Mouse (Mus musculus) cerebellum, adult 18-20 months (tissue): ENCODE measurements around the gene Pcsk4.

Experiments
- DNase-seq, 2 experiments: peaks; one replicate each; pipeline ENCODE4 v3.0.0; 2021

Pcsk4 gene

DNA sequence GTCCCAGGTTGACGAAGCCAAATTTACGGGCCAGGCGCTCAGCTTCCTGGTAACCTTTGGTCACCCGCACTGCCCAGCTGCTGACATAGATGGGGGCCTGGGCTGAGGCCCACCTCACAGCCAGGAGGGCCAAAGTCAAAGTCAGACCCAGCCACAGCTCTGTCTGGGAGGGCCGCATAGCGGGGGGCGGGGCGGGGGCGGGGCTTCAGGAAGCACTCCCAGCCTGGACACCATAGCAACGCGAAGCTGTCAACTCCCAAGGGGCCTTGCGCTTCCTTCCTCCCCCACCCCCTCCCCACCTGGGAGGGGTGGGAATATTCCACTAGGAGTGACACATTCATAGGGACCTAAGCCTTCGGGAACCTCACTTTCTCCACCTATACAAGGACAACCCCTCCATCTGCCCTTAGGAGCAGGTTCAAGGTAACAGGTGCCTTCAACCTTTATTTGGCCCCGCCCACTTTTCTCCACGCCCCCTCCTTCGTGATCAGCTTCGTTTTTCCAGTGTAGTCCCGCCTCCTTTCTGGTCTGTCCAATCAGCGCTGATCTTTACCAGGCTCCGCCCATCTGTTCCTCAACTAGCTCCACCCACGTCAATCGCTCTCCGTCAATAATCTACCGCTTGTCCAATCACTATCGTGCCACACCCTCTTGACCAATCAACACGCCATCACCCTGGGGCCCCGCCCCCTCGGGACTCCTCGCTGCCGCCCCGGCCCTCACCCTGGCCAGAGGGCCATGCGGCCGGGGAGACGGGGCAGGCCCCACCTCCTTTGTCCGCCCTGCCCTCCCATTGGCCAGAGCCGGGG is at the start of gene Pcsk4, which contains the start of gene Reep6:
Gene Pcsk4, minus strand, starts transcription at position 226 of the 809 bp plus-strand sequence.
Gene Reep6, plus strand, starts transcription at position 681 of the 809 bp plus-strand sequence.
- DNase-seq: peak; percentile 92 to 96

DNA sequence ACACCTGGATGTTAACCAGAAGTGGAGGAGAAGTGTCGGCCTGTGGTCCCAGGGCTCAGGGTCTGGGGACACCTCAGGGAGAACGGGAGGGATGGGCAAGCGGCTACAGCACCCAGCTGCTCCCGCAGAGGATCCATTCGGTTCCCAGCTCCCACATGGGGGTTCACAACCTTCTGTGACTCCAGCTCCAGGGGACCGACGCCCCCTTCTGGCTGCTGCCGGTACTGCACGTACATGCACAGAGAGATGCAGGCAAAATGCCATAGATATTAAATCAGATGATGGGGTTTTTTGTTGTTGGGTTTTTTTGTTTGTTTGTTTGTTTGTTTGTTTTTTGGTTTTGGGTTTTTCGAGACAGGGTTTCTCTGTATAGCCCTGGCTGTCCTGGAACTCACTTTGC is 48.4 kb upstream of the Pcsk4 start:
- DNase-seq: no peak

DNA sequence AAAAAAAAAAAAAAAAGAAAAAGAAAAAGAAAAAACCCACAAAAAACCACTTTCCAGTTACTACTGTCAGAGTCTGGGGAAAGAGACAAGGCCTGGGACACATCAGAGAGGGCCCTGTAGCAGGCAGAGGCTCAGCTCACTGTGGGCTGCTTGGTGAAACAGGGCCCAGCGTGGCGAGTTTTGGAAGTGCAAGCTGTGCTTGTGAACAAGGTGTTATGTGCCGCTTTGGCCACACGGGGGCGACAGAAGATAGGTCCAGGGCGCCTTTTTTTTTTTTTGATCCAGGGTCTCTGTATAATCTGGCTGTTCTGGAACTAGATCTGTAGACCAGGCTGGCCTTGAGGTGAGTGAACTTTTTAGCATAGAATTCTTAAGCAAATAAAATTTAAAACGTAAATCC is 46.9 kb upstream of the Pcsk4 start:
- peak; percentile 92 to 93 for DNase-seq

DNA sequence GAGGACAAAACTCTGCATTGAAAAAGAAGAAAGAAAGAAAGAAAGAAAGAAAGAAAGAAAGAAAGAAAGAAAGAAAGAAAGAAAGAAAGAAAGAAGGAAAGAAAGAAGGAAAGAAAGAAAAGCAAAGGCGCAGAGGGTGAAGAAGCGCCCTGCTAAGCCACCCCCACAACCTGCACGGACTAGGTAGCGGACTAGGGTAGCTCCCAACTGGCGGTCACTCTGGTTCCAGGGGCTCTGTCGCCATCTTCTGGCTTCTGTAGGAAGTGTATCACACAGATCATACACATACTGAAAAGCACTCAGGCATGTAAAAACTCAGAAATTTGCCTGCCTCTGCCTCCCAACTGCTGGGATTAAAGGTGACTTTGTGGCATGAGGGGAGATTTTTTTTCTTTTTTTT is 44.8 kb upstream of the Pcsk4 start:
- peak; percentile 90 for DNase-seq

DNA sequence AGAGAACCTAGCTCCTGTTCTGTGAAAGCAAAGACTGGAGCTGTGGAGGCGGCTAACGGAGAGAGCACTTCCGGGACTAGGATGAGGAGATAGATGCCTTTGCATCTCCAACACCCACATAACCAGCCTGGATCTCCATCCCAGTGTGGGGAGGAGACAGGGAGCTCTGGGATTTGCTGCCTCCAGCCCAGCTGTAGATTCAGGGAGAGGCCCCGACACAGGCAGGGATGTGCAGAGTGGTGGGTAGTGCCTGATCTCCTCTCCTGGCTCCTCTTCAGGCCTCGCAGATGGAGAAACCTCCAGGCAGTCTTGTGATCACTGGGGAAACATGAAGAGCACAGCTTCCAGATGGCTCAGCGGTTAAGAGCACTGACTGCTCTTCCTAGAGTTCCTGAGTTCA is 43.4 kb upstream of the Pcsk4 start:
- DNase-seq: no peak

DNA sequence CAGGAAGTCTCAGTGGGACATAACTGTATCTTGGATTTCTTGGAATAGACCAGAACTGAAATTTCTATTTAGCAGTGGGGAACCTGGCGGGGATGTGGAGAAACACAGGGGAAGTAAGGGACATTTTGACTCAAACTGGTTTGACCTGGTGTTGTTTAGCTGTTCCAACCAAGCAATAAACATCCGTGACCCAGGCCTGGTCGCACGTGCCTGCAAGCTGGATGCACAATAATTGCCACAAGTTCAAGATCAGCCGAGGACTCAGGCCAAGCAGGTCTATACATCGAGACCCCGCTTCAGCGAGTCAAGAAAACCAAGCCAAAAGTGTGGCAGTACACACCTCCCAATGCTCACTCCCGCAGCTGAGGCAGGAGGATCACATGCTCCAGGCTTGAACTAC is 42.7 kb upstream of the Pcsk4 start:
- no peak for DNase-seq

DNA sequence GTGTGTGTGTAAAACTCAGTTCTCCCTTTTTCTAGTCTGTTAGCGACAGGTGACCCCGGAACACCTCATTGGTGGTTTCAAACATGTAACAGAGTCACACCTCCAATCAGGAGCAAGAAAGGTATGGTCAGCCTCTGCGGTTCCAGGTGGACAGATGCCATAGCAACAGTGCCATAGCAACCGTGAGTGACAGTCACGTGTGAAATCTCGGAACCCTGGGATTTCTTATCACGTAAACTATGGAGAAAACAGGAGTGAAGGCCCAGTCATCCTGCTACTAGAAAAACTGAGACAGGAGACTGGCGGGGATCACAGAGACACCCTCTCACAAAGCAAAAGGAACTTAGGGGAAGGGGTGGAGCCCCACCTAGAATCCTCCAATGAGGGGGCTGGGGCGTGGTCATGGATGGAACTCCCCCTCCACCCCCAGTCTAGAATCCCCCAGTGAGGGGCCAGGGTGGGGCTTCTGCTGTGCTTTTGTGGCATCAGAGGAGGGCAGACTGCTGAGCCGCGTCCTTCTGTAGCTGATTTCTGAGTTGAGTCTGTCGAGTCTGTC is 42.2 kb upstream of the Pcsk4 start:
- DNase-seq: peak; percentile 62 to 79

DNA sequence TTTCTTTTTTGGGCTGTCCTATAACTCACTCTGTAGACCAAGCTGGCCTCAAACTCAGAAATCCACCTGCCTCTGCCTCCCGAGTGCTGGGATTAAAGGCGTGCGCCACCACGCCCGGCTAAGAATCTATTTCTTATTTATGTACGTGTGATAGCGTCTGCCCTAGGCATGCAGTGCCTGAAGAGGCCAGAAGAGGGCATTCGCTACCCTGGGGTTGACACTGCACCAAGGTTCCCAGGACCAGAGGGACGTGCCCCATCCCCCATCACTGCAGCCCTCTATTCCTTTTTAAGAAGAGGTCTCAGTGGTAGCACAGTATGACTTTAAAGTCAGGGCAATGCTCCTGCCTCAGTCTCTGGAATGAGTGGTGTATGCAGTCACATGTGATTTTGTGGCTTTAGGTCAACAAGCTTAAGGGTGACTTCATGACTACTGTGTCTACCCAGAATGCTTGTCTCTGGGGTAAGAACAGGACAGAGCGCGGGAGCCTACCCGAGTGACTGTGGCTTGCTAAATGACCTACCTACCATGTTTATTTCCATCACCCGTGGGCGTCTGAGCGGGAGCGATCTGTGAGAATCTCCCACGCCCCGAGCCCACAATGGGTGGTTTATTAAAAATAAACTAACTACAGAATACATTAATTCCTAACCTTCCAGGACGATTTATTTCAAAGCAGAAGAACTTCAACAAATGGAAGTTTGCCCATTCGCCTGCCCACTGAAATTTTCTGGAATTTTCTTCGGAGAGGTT is 40.9 kb upstream of the Pcsk4 start:
- DNase-seq: no peak

DNA sequence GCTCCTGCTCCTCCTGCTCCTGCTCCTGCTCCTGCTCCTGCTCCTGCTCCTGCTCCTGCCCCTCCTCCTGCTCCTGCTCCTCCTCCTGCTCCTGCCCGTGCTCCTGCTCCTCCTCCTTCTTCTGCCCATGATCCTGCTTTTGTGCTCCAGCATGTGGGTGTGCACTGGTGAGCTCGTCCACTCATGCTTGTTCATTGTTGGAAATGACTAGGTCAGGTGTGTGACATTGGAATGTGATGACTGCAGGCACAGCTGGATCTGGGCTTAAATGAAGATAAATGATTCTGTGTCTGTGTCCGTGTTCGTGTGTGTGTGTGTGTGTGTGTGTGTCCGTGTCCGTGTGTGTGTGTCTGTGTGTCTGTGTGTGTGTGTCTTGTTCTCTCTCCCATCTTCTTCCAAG is 39.1 kb upstream of the Pcsk4 start:
- no peak for DNase-seq

DNA sequence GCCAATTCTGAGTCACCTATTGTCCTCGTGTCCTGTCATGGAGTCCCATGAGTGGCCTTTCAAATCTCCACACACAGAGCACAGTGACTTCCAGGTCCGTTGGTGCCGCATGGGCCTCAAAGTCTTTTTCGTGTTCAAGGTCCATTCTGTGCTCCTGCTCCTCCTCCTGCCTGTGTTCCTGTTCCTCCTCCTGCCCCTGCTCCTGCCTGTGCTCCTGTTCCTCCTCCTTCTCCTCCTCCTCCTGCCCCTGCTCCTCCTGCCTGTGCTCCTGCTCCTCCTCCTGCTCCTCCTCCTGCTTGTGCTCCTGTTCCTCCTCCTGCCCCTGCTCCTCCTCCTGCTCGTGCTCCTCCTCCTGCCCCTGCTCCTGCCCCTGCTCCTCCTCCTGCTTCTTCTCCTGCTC is 38.7 kb upstream of the Pcsk4 start:
- no peak for DNase-seq

DNA sequence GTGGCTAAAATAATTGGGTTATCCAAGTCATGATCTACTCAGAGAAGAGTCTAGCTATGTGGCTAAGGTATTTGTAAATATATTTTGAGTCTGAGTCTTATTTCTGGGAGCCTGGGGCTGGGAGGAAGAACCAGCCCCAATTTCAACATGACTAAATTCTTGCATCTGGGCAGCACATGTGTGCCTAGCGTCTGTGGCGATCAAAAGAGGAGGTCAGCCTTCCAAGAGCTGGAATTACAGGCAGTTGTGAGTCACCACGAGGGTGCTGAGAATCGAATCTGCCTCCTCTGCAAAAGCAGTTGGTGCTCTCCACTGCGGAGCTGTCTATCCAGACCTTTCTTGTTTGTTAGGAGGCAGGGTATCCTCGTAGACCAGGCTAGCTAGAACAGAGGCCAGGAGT is 36.4 kb upstream of the Pcsk4 start:
- no peak for DNase-seq

DNA sequence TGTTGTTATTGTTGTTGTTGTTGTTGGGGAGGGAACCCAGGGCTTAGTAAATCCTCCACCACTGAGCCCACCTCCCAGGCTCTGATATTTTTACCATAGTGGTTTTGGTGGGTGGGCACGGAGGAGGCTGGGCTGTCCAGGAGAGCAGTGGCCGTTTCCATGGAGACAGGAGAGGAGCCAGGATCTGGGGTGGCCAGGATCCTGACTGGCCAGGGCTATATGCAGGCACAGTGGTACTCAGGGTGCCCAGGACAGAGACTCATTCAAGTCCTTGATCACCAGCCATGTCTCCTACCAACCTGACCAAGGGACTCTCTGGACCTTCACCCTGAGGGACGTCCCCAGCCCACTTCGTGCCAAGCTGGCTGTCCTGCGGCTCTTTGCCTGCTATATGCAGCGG is 34.4 kb upstream of the Pcsk4 start:
- DNase-seq: no peak

DNA sequence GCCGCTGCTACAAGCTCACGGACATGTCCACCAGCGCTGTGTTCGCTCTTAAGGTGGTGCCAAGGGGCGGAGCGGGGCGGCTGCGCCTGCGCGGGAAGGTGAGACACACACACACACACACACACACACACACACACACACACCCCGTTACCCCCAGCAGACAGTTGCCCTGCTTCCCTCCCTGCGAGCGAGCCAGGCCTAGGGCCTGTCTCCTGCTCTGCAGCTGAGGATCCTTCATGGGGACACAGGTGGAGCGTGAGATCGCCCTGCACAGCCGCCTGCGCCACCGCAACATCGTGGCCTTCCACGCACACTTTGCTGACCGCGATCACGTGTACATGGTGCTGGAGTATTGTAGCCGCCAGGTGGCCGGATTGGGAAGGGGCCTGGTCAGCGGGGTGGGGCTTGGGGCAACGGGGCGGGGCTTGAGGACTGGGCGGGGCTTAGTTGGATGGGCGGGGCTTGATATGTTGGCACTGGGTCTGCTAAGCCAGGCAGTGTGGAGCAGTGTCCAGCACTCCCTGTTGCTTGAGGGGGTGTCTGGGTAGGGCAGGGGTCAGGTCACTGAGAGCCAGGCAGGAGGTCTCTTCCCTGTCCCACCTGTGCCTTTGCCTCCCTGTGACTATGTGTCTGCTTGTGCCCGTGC is 28.8 kb upstream of the Pcsk4 start:
- peak; percentile 75 to 80 for DNase-seq

DNA sequence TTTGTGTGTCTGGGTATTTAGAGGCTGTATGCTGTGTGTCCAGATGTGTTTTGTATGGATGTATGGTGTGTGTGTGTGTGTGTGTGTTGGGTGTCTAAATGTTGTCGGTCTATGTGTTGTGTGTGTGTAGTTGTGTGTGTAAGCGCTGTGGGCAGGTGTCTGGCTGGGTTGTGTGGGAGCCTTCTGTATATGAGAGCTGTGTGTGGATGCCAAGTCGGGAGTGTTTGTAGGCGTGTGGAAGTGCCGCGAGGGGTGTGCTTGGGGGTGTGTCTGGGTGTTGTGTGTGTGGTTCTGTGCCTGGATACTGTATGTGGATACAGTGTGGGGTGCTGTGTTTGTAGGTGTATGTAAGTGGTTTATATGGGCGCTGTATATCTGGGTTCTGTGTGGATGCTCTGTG is 28.0 kb upstream of the Pcsk4 start:
- no peak for DNase-seq

DNA sequence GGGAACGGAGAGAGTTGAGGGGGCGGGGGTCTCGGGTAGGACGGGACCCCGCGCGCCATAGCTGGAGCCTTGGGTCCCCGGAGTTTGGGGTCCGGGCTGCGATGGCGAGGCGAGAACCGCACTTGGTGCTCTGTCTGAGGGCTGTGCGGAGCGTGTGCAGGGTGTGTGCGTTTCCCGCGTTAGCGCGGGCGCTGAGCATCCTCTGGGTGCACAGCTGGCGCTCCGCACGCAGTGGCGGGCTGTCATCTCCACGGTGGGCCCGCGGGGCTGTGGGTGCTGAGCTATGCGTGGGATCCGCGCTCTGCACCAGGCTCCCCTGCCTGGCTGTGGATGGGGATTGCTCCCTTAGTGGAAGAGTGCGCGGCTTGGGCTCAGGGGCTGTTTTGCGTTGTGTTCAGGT is 27.4 kb upstream of the Pcsk4 start:
- peak in 1 of 2 experiments; percentile 57 for DNase-seq

DNA sequence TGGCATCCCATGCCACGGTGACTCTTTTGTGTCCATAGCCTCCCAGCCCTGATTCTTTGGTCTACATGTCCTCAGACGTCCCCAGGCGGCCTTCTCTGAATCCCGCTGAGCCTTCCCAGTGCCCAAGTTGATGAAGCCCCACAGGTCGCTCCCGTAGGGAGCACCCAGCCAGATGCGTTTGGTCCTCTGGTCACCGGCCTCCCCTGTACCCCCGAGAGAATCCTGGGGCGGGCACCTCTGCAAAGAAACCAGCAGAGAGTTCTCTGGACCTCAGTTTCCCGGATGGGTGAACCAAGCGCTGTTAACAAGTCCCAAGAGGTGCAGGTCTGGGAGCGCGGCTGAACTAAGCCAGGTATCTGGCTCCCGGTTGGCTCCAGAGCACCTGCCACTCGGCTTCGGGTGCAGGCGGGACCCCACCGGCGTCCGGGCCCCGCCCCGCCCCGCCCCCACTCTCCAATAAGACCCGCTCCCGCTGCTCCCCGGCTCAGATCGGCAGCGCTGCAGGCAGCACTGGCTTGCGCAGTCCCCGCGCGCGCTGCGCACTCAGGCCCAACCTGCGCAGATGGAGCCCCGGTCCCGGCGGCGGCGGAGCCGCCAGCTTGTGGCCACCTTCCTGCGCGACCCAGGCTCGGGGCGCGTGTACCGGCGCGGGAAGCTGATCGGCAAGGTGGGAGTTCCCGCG is 26.8 kb upstream of the Pcsk4 start, which contains the start of gene Plk5:
Gene Plk5, plus strand, starts transcription at position 459 of the 682 bp plus-strand sequence.
- peak; percentile 72 to 84 for DNase-seq

DNA sequence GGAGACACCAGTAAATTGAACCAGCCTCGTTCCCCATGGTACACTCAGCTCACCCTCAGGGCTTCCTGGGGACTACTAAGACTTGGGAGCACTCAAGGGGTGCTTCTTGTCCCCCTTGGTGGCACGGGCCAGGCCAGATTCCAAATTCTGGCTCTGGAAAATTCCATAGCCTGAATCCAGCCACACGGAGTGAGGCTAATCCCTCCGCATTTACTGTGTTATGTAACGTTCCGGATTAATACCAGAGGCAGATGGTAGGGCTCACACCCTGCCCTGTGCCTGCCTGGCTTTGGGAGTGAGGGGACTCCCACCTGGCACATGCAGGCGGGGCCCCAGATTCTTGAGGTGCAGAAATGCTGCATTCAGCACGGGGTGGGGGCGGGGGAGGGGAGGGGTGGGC is 26.1 kb upstream of the Pcsk4 start:
- peak; percentile 76 to 77 for DNase-seq

DNA sequence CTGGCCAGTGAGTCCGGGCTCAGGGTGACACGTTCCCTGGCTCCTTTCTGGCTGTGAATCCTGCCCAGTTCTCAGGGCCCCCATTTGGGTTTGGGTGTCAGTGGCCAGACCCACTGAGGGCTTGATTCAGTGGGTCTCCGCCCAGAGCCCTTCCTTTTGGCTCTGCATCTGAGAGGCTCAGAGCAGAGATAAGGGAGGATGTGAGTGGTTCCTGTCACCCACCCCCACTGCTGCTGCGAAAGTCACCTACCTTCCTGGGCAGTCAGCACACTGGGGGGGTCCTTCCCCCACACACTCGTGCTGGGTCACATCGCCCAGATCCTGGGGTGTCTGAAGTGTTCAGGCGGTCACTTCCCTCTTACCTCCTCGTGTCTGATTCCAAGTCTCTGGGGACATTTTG is 23.4 kb upstream of the Pcsk4 start:
- no peak for DNase-seq

DNA sequence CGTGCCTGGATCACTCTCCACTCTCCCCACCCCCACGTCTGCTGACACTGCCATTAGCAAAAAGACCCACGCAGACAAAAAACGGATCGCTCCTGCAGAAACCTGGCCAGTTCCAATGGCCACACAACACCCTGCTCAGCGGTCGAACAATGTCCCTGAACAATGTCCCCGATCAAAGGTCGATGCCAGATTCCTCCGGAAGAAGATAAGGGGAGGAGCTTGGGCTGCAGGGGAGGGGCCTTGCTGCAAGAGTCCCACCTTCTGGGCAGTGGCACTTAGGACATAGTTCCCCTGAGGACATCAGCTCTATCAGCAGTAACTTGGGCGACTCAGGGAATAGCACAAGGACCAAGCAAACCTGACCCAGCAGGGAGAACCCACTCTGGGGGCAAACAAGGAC is 22.6 kb upstream of the Pcsk4 start:
- no peak for DNase-seq

DNA sequence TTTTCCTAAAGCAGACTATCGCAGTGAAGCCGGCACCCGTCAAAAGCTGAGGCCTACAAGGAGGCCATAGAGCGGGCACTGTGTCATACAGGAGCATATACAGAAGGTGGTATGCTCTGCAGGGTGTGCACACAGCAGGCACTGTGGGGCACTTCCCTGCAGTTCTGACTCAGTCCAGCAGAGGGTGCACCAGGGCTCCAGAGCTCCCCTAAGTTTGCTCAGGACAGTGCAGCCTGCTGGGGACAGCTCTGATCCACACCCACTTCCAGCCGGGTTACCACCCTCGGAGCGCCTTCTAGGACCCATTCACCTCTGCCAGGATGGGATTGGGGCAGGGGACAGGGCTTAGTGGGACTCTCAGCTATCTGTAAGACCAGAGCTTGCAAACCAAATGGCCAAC is 21.0 kb upstream of the Pcsk4 start:
- DNase-seq: peak; percentile 86 to 92

DNA sequence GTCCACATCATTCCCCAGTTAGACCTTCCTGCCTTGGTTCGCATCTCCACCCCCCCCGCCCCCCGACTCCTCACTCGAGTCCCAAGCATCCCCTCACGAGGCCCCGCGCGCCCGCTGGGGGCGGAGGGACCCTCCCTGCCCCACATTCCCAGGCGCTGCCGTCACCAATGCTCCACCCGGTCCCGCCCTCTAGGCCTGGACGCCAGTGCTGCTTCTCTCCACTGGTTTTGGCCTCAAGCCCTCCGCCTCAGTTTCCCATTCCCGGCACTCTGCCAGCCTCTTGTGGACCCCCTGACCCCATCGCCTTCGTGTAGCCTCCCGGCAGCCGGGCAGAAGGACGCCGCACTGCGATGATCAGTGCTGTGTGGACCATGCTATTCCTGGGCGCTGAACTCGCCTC is 19.7 kb upstream of the Pcsk4 start:
- no peak for DNase-seq

DNA sequence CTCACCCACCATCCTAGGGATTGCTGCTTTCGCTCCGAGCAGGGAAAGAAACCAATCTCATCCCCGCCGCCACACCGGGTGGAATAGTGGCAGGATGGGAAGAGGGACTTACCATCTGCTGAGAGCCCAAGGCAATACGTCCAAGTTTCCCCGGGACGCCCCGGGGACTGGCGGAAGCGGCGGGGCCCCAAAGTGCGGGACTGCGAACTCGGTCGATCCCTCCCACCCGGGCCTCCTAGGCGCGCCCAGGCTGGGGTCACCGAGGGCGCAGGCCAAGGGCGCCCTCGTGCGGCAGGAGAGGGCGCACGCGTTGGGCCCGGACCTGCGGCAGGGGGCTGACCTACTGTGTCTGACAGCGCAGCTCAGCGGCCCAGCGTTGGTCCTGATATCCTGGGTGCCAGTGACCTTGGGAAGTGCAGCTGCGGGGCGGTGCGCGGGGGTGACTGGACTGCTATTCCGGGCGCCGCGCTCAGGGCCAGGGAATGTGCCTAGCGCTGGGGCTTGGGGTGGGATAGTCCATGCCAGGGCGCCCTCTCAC is 19.0 kb upstream of the Pcsk4 start, which contains the start of gene Adamtsl5:
Gene Adamtsl5, minus strand, starts transcription at position 169 of the 538 bp plus-strand sequence.
- peak; percentile 41 to 71 for DNase-seq
